Mouse (Mus musculus): ENCODE results near the gene Nlrx1. TPM values are rescaled to one million over a fixed set of nuclear protein-coding genes. Genes with fewer than 3 reads are reported as not detected.
A peak's percentile ranks its signal among the peaks of the same experiment; 100 is the strongest.

The Nlrx1 gene
- polyA plus RNA-seq, 1 experiment: 7.2 TPM

DNA sequence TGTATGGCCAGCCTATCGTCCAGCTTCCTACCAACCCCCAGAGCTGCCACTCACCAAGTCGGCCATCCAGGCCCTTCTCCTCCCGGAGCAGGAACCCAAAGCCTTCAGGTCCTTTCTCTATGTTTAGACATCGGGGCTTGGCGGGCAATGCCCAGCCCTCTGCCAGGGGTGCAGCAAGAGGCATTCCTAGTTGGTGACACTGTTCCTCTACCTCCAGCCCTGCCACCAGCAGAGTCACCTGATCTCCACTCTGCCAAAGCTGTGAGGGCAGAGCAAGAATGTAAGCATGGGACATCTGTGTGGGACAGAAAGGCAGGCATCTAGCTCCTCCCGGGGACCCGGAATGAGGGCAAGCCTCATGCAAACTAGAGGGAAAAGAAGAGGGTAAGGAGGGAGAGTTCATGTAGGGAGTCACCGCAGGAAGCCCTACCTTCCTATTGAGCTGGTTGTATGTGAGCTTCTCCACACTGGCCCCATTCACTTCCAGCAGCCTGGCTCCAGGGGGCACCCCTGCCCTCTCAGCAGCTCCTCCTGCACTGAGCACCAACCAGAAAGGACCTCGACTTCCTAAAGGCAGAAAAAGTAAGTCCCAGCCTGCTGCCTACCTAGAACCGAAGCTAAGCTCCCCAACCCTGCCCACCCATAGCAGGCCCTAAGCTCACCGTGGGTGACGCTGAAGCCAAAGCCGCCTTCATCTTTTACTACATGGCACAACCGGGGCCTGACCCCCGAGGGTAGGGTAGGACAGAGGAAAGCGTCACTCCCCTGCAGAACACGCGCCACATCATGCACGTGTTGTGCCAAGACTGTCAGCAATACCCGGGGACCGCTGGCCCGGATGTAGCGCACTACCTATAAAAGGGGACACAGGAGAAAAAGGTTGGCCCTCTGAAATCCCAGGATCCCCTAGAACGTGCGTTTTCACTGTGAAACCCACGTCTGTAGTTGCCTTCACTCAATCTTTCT, 18.9 kb downstream of the Nlrx1 start:
- Histone ChIP-seq H3K27me3 (ENCODE audit: control insufficient read depth, insufficient read depth, insufficient read length) (peaks cover 10% of the 10 kb centered on the region), H3ac (ENCODE audit: control insufficient read depth, insufficient read length) (no peak overlapping the region), H3K79me2 (ENCODE audit: control insufficient read depth, insufficient read depth) (no peaks in the 10 kb centered on the region), H3K36me3 (ENCODE audit: control insufficient read depth, insufficient read depth) (no peaks in the 10 kb centered on the region), H3K4me3 (no peak overlapping the region), H3K4me2 (ENCODE audit: low read depth) (no peak overlapping the region)
- TF ChIP-seq USF1 (IDR thresholded peaks at IDR 0.05; ENCODE audit: low read depth) (no peak), TCF12 (IDR thresholded peaks at IDR 0.05; ENCODE audit: insufficient read depth, poor library complexity, severe bottlenecking) (no peak), TCF3 (IDR thresholded peaks at IDR 0.05; ENCODE audit: insufficient read length, low read depth) (no peak), SRF (IDR thresholded peaks at IDR 0.05; ENCODE audit: control insufficient read depth, insufficient read length, low read depth) (no peak), POLR2AphosphoS2 (IDR thresholded peaks at IDR 0.05; ENCODE audit: insufficient read length, low read depth) (no peak), MYOG (IDR thresholded peaks at IDR 0.05; ENCODE audit: control insufficient read depth in 1 of 3, insufficient read depth in 1 of 3, insufficient read length in 2 of 3, low read depth in 2 of 3) (no peak), MAX (IDR thresholded peaks at IDR 0.05; ENCODE audit: low read depth) (no peak), MYOD1 (IDR thresholded peaks at IDR 0.05; ENCODE audit: control insufficient read depth in 1 of 3, insufficient read length in 2 of 3, low read depth in 2 of 3) (no peak), CEBPB (IDR thresholded peaks at IDR 0.05; ENCODE audit: insufficient read depth, poor library complexity, severe bottlenecking) (no peak), REST (IDR thresholded peaks at IDR 0.05; ENCODE audit: insufficient read depth, insufficient read length) (no peak), E2F4 (IDR thresholded peaks at IDR 0.05; ENCODE audit: insufficient read depth) (no peak), POLR2A (IDR thresholded peaks at IDR 0.05; ENCODE audit: insufficient read length, low read depth) (no peak)

GRCm38 (mm10) chr9:44247907-44248306, 20.5 kb downstream of the Nlrx1 start:
- Histone ChIP-seq H3ac (ENCODE audit: control insufficient read depth, insufficient read length) (no peak overlapping the region), H3K27me3 (ENCODE audit: control insufficient read depth, insufficient read depth, insufficient read length) (peaks cover 10% of the 10 kb centered on the region), H3K4me3 (no peak overlapping the region), H3K79me2 (ENCODE audit: control insufficient read depth, insufficient read depth) (no peaks in the 10 kb centered on the region), H3K36me3 (ENCODE audit: control insufficient read depth, insufficient read depth) (no peaks in the 10 kb centered on the region), H3K4me2 (ENCODE audit: low read depth) (no peak overlapping the region)
- TF ChIP-seq MAX (IDR thresholded peaks at IDR 0.05; ENCODE audit: low read depth) (no peak), TCF3 (IDR thresholded peaks at IDR 0.05; ENCODE audit: insufficient read length, low read depth) (no peak), CEBPB (IDR thresholded peaks at IDR 0.05; ENCODE audit: insufficient read depth, poor library complexity, severe bottlenecking) (no peak), E2F4 (IDR thresholded peaks at IDR 0.05; ENCODE audit: insufficient read depth) (no peak), SRF (IDR thresholded peaks at IDR 0.05; ENCODE audit: control insufficient read depth, insufficient read length, low read depth) (no peak), POLR2AphosphoS2 (IDR thresholded peaks at IDR 0.05; ENCODE audit: insufficient read length, low read depth) (no peak), TCF12 (IDR thresholded peaks at IDR 0.05; ENCODE audit: insufficient read depth, poor library complexity, severe bottlenecking) (no peak), REST (IDR thresholded peaks at IDR 0.05; ENCODE audit: insufficient read depth, insufficient read length) (no peak), MYOD1 (IDR thresholded peaks at IDR 0.05; ENCODE audit: control insufficient read depth in 1 of 3, insufficient read length in 2 of 3, low read depth in 2 of 3) (no peak), POLR2A (IDR thresholded peaks at IDR 0.05; ENCODE audit: insufficient read length, low read depth) (no peak), USF1 (IDR thresholded peaks at IDR 0.05; ENCODE audit: low read depth) (no peak), MYOG (IDR thresholded peaks at IDR 0.05; ENCODE audit: control insufficient read depth in 1 of 3, insufficient read depth in 1 of 3, insufficient read length in 2 of 3, low read depth in 2 of 3) (no peak)

DNA sequence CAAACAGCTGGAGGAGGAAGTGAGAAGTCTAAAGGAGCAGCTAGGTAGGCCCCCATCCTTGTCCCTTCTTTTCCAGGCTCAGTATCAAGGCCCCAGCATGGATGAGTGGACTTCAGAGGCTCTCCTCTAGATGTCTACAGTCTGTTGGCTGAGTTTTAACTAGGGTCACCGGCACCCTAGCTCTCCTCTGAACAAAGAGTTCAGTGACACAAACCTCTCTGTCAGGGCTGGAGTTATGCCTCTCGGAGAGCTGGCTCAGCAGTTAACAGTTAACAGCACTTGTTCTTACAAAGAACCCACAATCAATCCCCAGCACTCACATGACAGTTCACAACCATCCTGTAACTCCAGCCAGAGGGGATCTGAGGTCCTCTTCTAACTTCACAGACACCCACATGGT, 24.8 kb downstream of the Nlrx1 start:
- Histone ChIP-seq H3K27me3 (ENCODE audit: control insufficient read depth, insufficient read depth, insufficient read length) (peaks cover 7% of the 10 kb centered on the region), H3K4me2 (ENCODE audit: low read depth) (no peak overlapping the region), H3K4me3 (no peak overlapping the region), H3K79me2 (ENCODE audit: control insufficient read depth, insufficient read depth) (no peaks in the 10 kb centered on the region), H3ac (ENCODE audit: control insufficient read depth, insufficient read length) (no peak overlapping the region), H3K36me3 (ENCODE audit: control insufficient read depth, insufficient read depth) (no peaks in the 10 kb centered on the region)
- TF ChIP-seq TCF12 (IDR thresholded peaks at IDR 0.05; ENCODE audit: insufficient read depth, poor library complexity, severe bottlenecking): no peak
- no peak for TF ChIP-seq MAX (IDR thresholded peaks at IDR 0.05; ENCODE audit: low read depth)
- no peak for TF ChIP-seq POLR2AphosphoS2 (IDR thresholded peaks at IDR 0.05; ENCODE audit: insufficient read length, low read depth)
- TF ChIP-seq USF1 (IDR thresholded peaks at IDR 0.05; ENCODE audit: low read depth): no peak
- TF ChIP-seq REST (IDR thresholded peaks at IDR 0.05; ENCODE audit: insufficient read depth, insufficient read length): no peak
- no peak for TF ChIP-seq MYOD1 (IDR thresholded peaks at IDR 0.05; ENCODE audit: control insufficient read depth in 1 of 3, insufficient read length in 2 of 3, low read depth in 2 of 3)
- no peak for TF ChIP-seq CEBPB (IDR thresholded peaks at IDR 0.05; ENCODE audit: insufficient read depth, poor library complexity, severe bottlenecking)
- TF ChIP-seq TCF3 (IDR thresholded peaks at IDR 0.05; ENCODE audit: insufficient read length, low read depth): no peak
- no peak for TF ChIP-seq E2F4 (IDR thresholded peaks at IDR 0.05; ENCODE audit: insufficient read depth)
- no peak for TF ChIP-seq POLR2A (IDR thresholded peaks at IDR 0.05; ENCODE audit: insufficient read length, low read depth)
- no peak for TF ChIP-seq MYOG (IDR thresholded peaks at IDR 0.05; ENCODE audit: control insufficient read depth in 1 of 3, insufficient read depth in 1 of 3, insufficient read length in 2 of 3, low read depth in 2 of 3)
- TF ChIP-seq SRF (IDR thresholded peaks at IDR 0.05; ENCODE audit: control insufficient read depth, insufficient read length, low read depth): no peak

DNA sequence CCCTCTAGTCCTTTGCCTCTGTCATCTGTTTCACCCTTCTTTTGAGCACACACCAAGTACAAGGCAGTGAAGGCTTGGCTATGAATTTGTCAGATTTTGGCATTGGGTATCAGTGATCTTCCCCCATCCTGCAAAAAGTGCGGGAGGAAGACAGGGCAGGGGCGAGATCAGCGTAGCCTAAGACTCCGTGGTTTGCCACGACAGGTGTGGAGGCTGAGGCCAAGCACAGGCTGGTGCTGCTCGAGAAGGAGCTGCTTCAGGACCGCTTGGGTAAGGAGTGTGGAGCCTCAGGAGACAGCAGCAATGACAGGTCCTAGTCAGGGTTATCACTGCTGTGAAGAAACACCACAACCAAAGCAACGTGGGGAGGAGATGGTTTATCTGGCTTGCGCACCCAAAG, 27.0 kb downstream of the Nlrx1 start:
- H3K27me3 ChIP-seq (ENCODE audit: control insufficient read depth, insufficient read depth, insufficient read length): peaks cover under 1% of the 10 kb centered on the region
- no peak for TF ChIP-seq TCF3 (IDR thresholded peaks at IDR 0.05; ENCODE audit: insufficient read length, low read depth)
- peak in 2 of 3 experiments; percentile 56 to 67 for TF ChIP-seq MYOD1 (IDR thresholded peaks at IDR 0.05; ENCODE audit: control insufficient read depth in 1 of 3, insufficient read length in 2 of 3, low read depth in 2 of 3)
- peak in 2 of 3 experiments; percentile 57 to 69 for TF ChIP-seq MYOG (IDR thresholded peaks at IDR 0.05; ENCODE audit: control insufficient read depth in 1 of 3, insufficient read depth in 1 of 3, insufficient read length in 2 of 3, low read depth in 2 of 3)
- H3ac ChIP-seq (ENCODE audit: control insufficient read depth, insufficient read length): no peak overlapping the region
- H3K4me3 ChIP-seq: no peak overlapping the region
- no peaks in the 10 kb centered on the region for H3K36me3 ChIP-seq (ENCODE audit: control insufficient read depth, insufficient read depth)
- H3K4me2 ChIP-seq (ENCODE audit: low read depth): no peak overlapping the region
- no peaks in the 10 kb centered on the region for H3K79me2 ChIP-seq (ENCODE audit: control insufficient read depth, insufficient read depth)

Data from myocyte (in vitro differentiated cells).